Mouse (Mus musculus) neural tube, embryonic 13.5 days (tissue): ENCODE measurements at regions not wholly inside any gene's neighbourhood (a gene's known extent, or its start where the extent isn't known, plus 50 kb on each side); places are given as distances from the start of the nearest gene placed in this dataset.
A peak's percentile ranks its signal among the peaks of the same experiment; 100 is the strongest.
"Not testable (repeated sequence)": the region's sequence is repeated elsewhere in the genome, so short reads cannot be mapped to it uniquely, and the experiment has no call there.

Experiments
- ATAC-seq: fragments of 200-750 bp; cut with Nextera tagmentation; 2 replicates; pipeline ENCODE4 v1.8.0; 2017; ENCODE audit warnings: low read depth, mild to moderate bottlenecking, moderate TSS enrichment, moderate library complexity
- H3K27ac ChIP-seq: fragments of 300-500 bp; sonication (generic); replicated peaks from 2 replicates; pipeline ENCODE4 v1.5.1; 2015; ENCODE audit warnings: moderate library complexity, mild to moderate bottlenecking, inconsistent platforms
- H3K27me3 ChIP-seq: fragments of 300-500 bp; sonication (generic); 2 replicates; pipeline ENCODE4 v1.6.1; 2015; ENCODE audit warnings: mild to moderate bottlenecking, inconsistent platforms
- H3K36me3 ChIP-seq: fragments of 300-500 bp; sonication (generic); 2 replicates; pipeline ENCODE4 v1.6.1; 2015; ENCODE audit warnings: mild to moderate bottlenecking, inconsistent platforms
- H3K4me1 ChIP-seq: fragments of 300-500 bp; sonication (generic); replicated peaks from 2 replicates; pipeline ENCODE4 v1.6.1; 2015; ENCODE audit warnings: inconsistent platforms
- H3K4me2 ChIP-seq: fragments of 300-500 bp; sonication (generic); 2 replicates; pipeline ENCODE4 v1.6.1; 2015; ENCODE audit warnings: inconsistent platforms, mild to moderate bottlenecking, moderate library complexity
- H3K4me3 ChIP-seq: fragments of 300-500 bp; sonication (generic); 2 replicates; pipeline ENCODE4 v1.5.1; 2015; ENCODE audit warnings: mild to moderate bottlenecking, inconsistent platforms
- H3K9ac ChIP-seq: fragments of 300-500 bp; sonication (generic); 2 replicates; pipeline ENCODE4 v1.6.1; 2015; ENCODE audit warnings: moderate library complexity, mild to moderate bottlenecking, inconsistent platforms
- H3K9me3 ChIP-seq: fragments of 300-500 bp; sonication (generic); 2 replicates; pipeline ENCODE4 v1.6.1; 2016; ENCODE audit warnings: inconsistent platforms
- WGBS: fragments of 180-500 bp; shearing (Covaris S2); methylation state at CpG from one replicate; pipeline ENCODE4 v1.1.7; 2015; 5-methylcytosine and 5-hydroxymethylcytosine counted together

DNA sequence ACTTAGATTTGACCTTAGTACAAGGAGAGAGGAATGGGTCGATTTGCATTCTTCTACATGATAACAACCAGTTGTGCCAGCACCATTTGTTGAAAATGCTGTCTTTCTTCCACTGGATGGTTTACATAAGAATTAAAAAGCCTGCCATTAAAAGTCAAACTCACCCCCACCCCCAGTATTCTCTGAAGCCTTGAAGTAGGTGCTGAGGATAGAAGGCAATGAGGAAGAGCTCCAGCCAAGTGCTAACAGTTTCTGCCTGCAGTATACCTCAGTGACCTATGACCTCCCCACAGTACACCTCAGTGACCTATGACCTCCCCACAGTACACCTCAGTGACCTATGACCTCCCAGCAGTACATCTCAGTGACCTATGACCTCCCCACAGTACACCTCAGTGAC lies 328.4 kb downstream of the Nkx6-1 start:
- H3K27ac ChIP-seq, ATAC-seq, H3K4me3 ChIP-seq, H3K36me3 ChIP-seq, H3K9ac ChIP-seq, H3K4me1 ChIP-seq, H3K9me3 ChIP-seq, H3K4me2 ChIP-seq: not testable (repeated sequence)
- WGBS: 95% methylated on average over 1 of the region's 1 CpGs
- H3K27me3 ChIP-seq: peaks cover 18% of the 10 kb centered on the region

DNA sequence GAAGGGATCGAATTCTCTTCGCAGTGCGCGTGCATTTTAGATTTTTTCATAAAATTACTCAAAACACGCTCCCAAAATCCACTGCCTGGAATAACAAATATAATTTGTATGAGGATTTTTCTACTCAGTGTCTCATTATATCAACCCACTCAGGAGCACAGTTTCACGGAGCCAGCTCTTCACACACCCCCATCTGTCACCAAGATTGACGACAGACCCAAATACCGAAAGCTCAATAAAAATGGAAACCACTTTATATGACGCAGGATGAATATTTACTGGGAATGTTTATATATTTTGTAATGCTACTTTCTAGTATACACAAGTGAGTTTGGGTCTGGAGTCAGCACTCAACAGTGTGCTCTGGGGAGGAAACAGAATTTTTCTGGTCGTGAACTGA lies 333.0 kb downstream of the Nkx6-1 start:
- Histone ChIP-seq H3K4me1 (no peaks in the 10 kb centered on the region), H3K4me2 (no peak overlapping the region), H3K27me3 (peaks cover 63% of the 10 kb centered on the region), H3K9ac (no peak overlapping the region), H3K27ac (no peak overlapping the region), H3K9me3 (no peaks in the 10 kb centered on the region), H3K4me3 (no peak overlapping the region), H3K36me3 (no peaks in the 10 kb centered on the region)
- WGBS: 84% methylated on average over 10 of the region's 10 CpGs
- ATAC-seq: no peak

DNA sequence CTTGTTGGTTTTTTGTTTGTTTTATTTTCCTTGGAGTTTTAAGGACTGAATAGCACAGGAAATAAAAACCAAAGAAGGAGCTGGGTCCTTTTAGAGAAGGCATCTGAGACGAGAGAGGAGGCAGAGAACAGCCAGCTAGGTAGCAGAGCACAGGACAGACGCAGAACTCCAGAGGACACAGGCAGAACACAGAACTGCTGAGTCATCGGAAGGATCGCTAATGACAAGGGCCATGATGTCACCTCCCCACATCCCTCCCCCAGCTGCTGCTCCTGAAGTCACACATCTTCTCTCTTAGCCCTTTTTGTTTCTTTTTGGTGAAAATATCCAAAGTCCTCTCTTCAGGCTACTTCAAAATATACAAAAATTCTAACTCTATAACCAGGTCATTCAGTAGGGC lies 338.7 kb downstream of the Nkx6-1 start:
- H3K9ac ChIP-seq: no peak overlapping the region
- H3K4me3 ChIP-seq: no peak overlapping the region
- H3K9me3 ChIP-seq: no peaks in the 10 kb centered on the region
- peaks cover 99% of the 10 kb centered on the region for H3K27me3 ChIP-seq
- peaks cover 12% of the 10 kb centered on the region; the same call in 1 of the 2 replicates for H3K4me1 ChIP-seq
- ATAC-seq: no peak
- no peak overlapping the region for H3K27ac ChIP-seq
- 55% methylated on average over 4 of the region's 4 CpGs for WGBS
- no peak overlapping the region for H3K4me2 ChIP-seq
- H3K36me3 ChIP-seq: no peaks in the 10 kb centered on the region

DNA sequence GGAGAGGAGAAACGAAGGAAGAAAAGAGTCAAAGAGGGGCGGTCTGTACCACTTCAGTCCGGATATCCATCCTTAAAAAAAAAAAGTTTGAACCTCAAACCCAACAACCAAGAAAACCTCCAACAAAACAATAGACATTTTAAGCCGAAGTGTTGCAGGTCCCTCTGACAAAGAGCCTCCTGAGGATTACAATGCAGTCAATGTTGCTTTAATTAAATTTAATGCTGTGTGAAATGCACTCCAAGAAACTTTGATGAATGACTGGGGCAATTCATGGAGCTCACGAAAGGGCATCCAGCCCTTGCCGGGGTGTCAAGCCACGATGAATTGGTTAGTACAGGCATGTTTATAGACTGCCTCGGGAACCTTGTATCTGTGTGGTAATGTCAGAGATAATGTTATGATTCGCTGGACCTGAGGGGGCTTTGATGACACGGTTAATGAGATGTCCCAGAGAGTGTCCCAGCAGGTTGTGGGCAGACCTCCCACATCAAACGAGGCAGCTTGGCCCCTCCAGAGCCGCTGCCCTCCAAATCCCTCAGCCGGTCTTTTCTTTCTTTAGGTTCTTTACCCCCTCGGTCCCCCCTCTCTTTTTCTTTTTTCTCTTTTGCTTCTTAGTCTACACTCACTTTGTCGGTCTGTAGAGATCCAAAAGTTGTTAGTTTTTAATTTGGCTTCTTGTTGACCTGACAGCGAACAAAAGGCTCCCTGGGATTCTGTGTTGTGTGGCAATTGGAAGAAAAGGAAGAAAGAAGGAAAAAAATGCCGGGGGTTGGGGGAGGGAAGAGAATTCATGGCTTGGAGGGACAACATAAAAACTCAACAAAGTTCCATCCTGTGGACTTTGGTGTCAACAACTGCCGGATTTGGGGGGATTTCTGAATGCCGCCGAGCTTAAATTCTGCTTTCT lies 341.5 kb downstream of the Nkx6-1 start:
- Histone ChIP-seq H3K4me2 (peak overlapping the region; percentile 28; the same call in 1 of the 2 replicates), H3K4me3 (no peak overlapping the region), H3K9ac (no peak overlapping the region), H3K27me3 (peaks cover 95% of the 10 kb centered on the region), H3K27ac (no peak overlapping the region), H3K9me3 (no peaks in the 10 kb centered on the region), H3K4me1 (peaks cover 12% of the 10 kb centered on the region; the same call in 1 of the 2 replicates), H3K36me3 (no peaks in the 10 kb centered on the region)
- WGBS: 3% methylated on average over 20 of the region's 20 CpGs
- ATAC-seq: no peak

DNA sequence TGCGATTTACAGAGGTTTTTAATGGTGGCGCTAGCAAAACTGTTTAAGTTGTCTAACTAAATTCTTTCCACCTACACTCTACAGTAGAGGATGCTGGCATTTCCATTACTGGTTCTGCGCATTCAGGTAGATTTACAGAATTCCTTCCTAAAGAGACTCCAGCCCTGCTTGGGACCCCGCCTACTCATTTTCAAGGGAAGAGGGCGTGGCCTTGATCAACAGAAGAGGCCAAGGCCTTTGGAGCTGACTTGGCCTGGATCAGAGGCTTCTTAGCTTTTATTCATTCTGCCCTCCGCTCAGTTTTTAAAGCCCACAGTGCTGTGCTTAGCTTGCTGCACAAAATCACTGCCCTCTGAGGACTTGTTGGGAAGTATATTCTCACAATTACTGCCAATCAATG lies 364.8 kb downstream of the Nkx6-1 start:
- Histone ChIP-seq H3K9ac (no peak overlapping the region), H3K27me3 (peaks cover 83% of the 10 kb centered on the region), H3K4me1 (peaks cover 13% of the 10 kb centered on the region), H3K4me2 (no peak overlapping the region), H3K27ac (no peak overlapping the region), H3K4me3 (no peak overlapping the region), H3K36me3 (no peaks in the 10 kb centered on the region), H3K9me3 (no peaks in the 10 kb centered on the region)
- no peak for ATAC-seq
- 86% methylated on average over 6 of the region's 6 CpGs for WGBS

DNA sequence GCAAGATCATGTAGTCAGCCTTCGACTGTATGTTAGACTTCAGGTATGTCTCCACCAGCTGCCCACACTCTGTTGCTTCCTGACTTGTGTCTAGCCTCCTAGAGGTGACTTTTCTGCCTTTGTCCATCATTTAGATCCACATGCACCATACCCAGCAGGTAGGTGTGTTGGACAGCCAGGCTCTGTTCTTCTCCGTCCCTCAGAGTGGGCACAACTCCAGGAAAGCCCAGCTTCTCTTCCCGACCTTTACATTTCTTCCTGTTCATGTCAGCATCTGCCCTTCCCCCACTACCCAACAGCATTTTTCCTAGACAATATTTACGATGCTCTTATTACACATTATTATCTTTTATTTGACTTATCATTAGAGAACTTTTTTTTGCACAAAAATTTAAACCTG lies 366.4 kb downstream of the Nkx6-1 start:
- Histone ChIP-seq H3K36me3 (no peaks in the 10 kb centered on the region), H3K4me1 (peaks cover 13% of the 10 kb centered on the region), H3K4me2 (no peak overlapping the region), H3K27ac (no peak overlapping the region), H3K9me3 (no peaks in the 10 kb centered on the region), H3K9ac (no peak overlapping the region), H3K27me3 (peaks cover 88% of the 10 kb centered on the region), H3K4me3 (no peak overlapping the region)
- WGBS: 60% methylated on average over 4 of the region's 4 CpGs
- no peak for ATAC-seq

DNA sequence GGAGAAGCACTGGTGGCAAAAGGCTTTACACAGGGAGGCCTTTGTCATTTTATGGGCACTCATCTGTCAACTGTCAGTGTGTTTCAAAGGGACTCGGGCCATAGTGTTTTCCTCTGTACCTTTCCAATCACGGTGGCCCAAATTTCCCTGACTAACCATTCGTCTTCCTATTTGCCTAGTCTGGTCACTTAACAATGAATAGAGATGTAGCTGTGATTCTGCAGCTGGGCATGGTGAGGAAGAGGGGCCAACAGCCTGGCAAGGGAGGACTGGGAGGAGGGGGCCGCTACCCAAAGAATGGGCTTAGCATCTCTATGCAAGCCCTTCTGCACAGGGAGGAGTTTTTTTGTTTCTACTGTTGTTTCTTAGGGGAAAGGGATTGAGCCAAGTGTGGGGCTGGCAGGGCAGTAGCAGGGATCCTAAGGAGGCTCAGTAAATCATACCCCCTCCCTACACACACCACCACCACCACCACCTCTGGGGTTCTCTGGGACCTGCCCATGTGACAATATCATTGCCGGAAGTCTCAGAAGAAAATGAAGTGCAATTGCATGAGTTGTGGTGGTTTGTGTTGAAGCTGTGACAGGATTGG lies 367.2 kb downstream of the Nkx6-1 start:
- H3K9ac ChIP-seq: no peak overlapping the region
- H3K4me1 ChIP-seq: peaks cover 13% of the 10 kb centered on the region
- no peak overlapping the region for H3K27ac ChIP-seq
- no peaks in the 10 kb centered on the region for H3K9me3 ChIP-seq
- no peak overlapping the region for H3K4me3 ChIP-seq
- peaks cover 87% of the 10 kb centered on the region for H3K27me3 ChIP-seq
- WGBS: 8% methylated on average over 5 of the region's 5 CpGs
- peak; percentile 79 for ATAC-seq
- no peaks in the 10 kb centered on the region for H3K36me3 ChIP-seq
- H3K4me2 ChIP-seq: no peak overlapping the region

DNA sequence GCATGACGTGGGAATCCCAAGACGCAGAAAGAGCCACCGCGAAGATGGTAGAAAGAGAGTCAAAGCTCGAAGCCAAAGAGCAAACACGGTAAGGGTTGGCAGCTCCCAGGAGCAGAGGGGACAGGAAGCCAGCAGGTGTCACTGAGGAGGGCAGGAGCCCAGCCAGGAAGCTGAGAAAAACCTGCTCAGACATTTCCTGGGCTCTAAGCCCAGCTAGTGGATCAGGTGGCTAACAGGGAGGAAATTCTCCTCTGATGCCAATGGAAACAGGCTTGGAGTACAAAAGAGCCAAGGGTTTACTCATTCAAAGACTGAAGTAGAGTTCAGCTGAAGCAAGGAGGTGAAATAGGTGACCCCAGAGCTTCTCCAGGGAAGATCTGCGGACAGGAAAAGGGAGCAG lies 368.9 kb downstream of the Nkx6-1 start:
- Histone ChIP-seq H3K4me3 (no peak overlapping the region), H3K27ac (no peak overlapping the region), H3K4me1 (peaks cover 13% of the 10 kb centered on the region), H3K9ac (no peak overlapping the region), H3K9me3 (no peaks in the 10 kb centered on the region), H3K27me3 (peaks cover 84% of the 10 kb centered on the region), H3K36me3 (no peaks in the 10 kb centered on the region), H3K4me2 (no peak overlapping the region)
- 73% methylated on average over 7 of the region's 7 CpGs for WGBS
- ATAC-seq: no peak

DNA sequence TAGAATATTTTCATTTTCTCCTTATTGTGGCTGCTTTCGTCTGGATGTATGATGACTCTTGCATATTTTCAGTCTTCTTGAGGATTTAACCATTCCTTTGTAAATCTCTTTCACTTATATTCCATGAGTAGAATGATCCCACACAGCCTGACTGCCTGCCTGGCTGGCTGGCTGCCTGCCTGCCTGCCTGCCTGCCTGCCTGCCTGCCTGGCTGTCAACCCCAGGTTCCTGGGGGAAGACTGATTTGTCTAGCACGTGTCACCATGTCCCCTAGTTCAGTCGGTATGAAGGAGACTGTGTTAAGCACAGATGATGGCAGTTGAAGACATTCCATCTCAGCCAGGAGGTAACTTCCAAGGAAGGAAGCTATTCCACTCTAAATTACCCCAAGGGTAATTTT lies 370.8 kb downstream of the Nkx6-1 start:
- H3K9me3 ChIP-seq: no peaks in the 10 kb centered on the region
- no peaks in the 10 kb centered on the region for H3K36me3 ChIP-seq
- no peak overlapping the region for H3K4me2 ChIP-seq
- ATAC-seq: no peak
- 56% methylated on average over 3 of the region's 3 CpGs for whole genome bisulfite sequencing
- peaks cover 13% of the 10 kb centered on the region for H3K4me1 ChIP-seq
- no peak overlapping the region for H3K9ac ChIP-seq
- H3K27ac ChIP-seq: no peak overlapping the region
- H3K27me3 ChIP-seq: peaks cover 84% of the 10 kb centered on the region
- no peak overlapping the region for H3K4me3 ChIP-seq

DNA sequence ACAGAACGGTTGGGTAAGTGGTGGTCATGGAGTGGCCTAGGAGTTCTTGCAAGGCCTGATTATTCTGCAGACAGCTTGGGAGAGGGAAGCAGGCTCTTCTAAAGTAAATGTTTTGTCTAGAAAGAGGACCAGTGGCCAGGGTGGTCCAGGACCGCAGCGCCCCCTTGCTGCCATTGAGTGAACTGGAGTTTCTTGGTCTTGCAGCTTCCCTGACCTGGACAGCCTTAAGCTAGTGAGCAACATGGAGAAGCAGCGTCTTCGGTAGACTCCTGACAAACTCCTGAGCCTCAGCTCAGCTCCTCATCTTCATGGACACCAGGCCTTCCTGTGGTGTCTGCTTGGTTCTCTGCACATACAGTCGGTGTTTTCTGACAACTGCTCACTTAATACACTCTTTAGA lies 376.4 kb downstream of the Nkx6-1 start:
- Histone ChIP-seq H3K36me3 (no peaks in the 10 kb centered on the region), H3K9ac (no peak overlapping the region), H3K4me1 (no peaks in the 10 kb centered on the region), H3K9me3 (no peaks in the 10 kb centered on the region), H3K4me2 (no peak overlapping the region), H3K27me3 (peaks cover 51% of the 10 kb centered on the region), H3K27ac (no peak overlapping the region), H3K4me3 (no peak overlapping the region)
- 63% methylated on average over 6 of the region's 6 CpGs for WGBS
- no peak for ATAC-seq

DNA sequence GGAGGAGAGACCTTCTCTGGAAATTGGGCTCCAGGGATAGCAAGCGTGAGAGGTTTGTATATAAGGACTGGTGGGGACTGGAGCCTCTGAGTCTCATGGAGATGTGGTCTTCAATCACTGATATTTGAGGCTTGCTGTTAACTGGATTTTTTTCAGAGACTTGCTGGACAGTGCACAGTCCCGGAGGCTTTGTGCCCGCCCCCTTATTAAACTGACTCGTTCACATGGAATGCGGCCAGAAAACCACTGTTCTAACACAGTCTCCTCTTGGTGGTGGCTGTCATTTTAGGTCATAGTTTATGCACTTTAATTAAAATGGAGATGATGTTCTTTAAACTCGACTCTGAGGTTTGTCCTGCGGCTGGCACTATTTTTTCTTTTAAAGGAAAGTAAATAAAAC lies 378.9 kb downstream of the Nkx6-1 start:
- H3K27me3 ChIP-seq: peaks cover 34% of the 10 kb centered on the region
- H3K27ac ChIP-seq: no peak overlapping the region
- no peaks in the 10 kb centered on the region for H3K9me3 ChIP-seq
- no peaks in the 10 kb centered on the region for H3K36me3 ChIP-seq
- no peaks in the 10 kb centered on the region for H3K4me1 ChIP-seq
- ATAC-seq: no peak
- no peak overlapping the region for H3K9ac ChIP-seq
- WGBS: 71% methylated on average over 7 of the region's 7 CpGs
- H3K4me3 ChIP-seq: no peak overlapping the region
- H3K4me2 ChIP-seq: no peak overlapping the region

DNA sequence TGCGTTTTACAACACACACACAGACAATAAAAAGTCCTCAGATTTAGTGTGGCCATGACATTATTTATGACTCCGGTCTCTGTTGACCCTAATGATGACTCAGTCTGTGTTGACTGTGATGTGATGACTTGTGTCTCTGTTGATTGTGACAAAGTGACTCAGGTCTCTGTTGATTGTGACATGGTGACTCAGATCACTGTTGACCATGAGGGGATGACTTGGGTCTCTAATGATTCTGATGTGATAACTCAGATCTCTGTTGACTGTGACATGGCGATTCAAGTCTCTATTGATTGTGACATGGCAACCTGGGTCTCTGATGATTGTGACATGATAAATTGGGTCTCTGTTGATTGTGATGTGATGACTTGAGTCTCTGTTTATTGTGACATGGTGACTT lies 405.0 kb downstream of the Gpat3 start:
- Histone ChIP-seq H3K27ac (no peak overlapping the region), H3K4me3 (no peak overlapping the region), H3K9me3 (no peaks in the 10 kb centered on the region), H3K4me1 (no peaks in the 10 kb centered on the region), H3K27me3 (no peaks in the 10 kb centered on the region), H3K9ac (no peak overlapping the region), H3K4me2 (no peak overlapping the region), H3K36me3 (no peaks in the 10 kb centered on the region)
- WGBS: 88% methylated on average over 3 of the region's 3 CpGs
- ATAC-seq: no peak
